Mouse (Mus musculus) hindbrain, embryonic 15.5 days (tissue): ENCODE measurements around the gene E130308A19Rik. TPM values are rescaled to one million over a fixed set of nuclear protein-coding genes. Genes with fewer than 3 reads are reported as not detected.

Source experiments
- ATAC-seq: fragments of 200-750 bp; cut with Nextera tagmentation; 2 replicates; pipeline ENCODE4 v1.8.0; 2017; ENCODE audit warnings: low read depth, moderate number of reproducible peaks, moderate TSS enrichment; ENCODE audit not compliant: low FRiP score
- H3K27ac ChIP-seq: fragments of 300-500 bp; sonication (generic); replicated peaks from 2 replicates; pipeline ENCODE4 v1.5.1; 2015; ENCODE audit warnings: mild to moderate bottlenecking, inconsistent platforms
- H3K27me3 ChIP-seq: fragments of 300-500 bp; sonication (generic); 2 replicates; pipeline ENCODE4 v1.6.1; 2015; ENCODE audit warnings: control low read depth, inconsistent platforms
- H3K36me3 ChIP-seq: fragments of 300-500 bp; sonication (generic); 2 replicates; pipeline ENCODE4 v1.6.1; 2015; ENCODE audit warnings: control low read depth, inconsistent platforms
- H3K4me1 ChIP-seq: fragments of 300-500 bp; sonication (generic); replicated peaks from 2 replicates; pipeline ENCODE4 v1.6.1; 2015; ENCODE audit warnings: control low read depth, inconsistent platforms
- H3K4me2 ChIP-seq: fragments of 300-500 bp; sonication (generic); 2 replicates; pipeline ENCODE4 v1.6.1; 2015; ENCODE audit warnings: moderate library complexity, mild to moderate bottlenecking, inconsistent platforms
- H3K4me3 ChIP-seq: fragments of 300-500 bp; sonication (generic); 2 replicates; pipeline ENCODE4 v1.5.1; 2015; ENCODE audit warnings: mild to moderate bottlenecking, inconsistent platforms
- H3K9ac ChIP-seq: fragments of 300-500 bp; sonication (generic); 2 replicates; pipeline ENCODE4 v1.6.1; 2015; ENCODE audit warnings: inconsistent platforms
- H3K9me3 ChIP-seq: fragments of 300-500 bp; sonication (generic); 2 replicates; pipeline ENCODE4 v1.6.1; 2016; ENCODE audit warnings: control low read depth, inconsistent platforms
- WGBS: fragments of 180-500 bp; shearing (Covaris S2); methylation state at CpG from one replicate; pipeline ENCODE4 v1.1.7; 2015; 5-methylcytosine and 5-hydroxymethylcytosine counted together
- polyA plus RNA-seq: library from polyadenylated mRNA; unstranded; fragments of >200 nt; fragmentation: Nextera tagmentation; extraction: Ambion mirVana; gene quantifications from 2 replicates; pipeline ENCODE4 v1.2.1, GENCODE M21; 2015

The E130308A19Rik gene
- polyA plus RNA-seq, 1 experiment from 2014 or later: 55.9 TPM

GRCm38 (mm10) chr4:59756332-59757082, 130.5 kb downstream of the E130308A19Rik start:
- 55% methylated on average over 9 of the region's 9 CpGs for WGBS
- Histone ChIP-seq H3K27me3 (no peaks in the 10 kb centered on the region), H3K4me3 (no peak overlapping the region), H3K4me1 (peaks cover 15% of the 10 kb centered on the region), H3K9ac (no peak overlapping the region), H3K9me3 (no peaks in the 10 kb centered on the region), H3K4me2 (no peak overlapping the region), H3K36me3 (peaks cover 6% of the 10 kb centered on the region; the same call in 1 of the 2 replicates), H3K27ac (no peak overlapping the region)
- ATAC-seq: no peak

DNA sequence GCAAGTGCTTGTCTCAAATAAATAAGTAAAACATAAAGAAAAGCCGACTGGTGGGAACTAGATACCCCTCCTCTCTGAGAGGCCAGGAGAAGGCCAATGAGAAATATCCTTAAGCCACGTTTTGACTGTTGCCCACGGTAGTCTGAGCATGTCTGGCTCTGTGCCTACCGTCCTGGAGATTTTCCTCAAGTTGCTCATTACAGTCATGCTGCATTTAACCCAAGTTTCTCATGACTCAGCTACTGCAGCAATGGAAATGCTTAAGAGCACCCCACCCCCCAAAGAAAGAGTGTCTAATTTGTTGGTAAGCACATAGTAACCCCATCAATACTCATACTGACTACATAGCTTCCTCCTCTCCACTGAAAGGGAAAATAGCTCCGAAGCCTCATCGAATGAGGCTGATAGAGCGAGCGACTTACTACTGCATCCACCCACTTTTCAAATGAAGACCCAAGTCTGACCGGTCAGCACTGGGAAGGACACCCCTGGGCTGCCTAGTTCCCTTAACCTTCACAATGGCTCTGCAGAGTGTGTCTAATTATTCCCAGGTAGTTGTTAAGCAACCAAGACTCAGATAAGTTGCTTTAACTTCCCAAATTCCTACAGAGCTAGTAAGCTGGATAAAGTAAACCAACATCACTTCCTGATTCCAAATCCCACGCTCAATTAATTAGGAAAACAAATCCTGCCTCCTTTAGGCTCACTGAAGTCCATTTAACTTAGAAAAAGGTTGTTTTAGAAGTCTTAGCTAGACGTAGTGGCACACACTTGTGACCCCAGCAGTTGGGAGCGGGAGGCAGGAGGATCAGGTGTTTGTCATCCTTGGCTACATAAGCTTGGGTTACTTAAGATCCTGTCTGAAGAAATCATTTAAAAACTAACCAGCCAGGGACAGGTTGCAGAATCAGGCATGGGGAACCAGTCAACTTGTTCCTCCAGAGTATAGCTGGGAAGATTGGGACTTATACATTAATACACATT, 131.7 kb downstream of the E130308A19Rik start:
- Histone ChIP-seq H3K27ac (no peak overlapping the region), H3K4me2 (no peak overlapping the region), H3K9ac (no peak overlapping the region), H3K4me3 (no peak overlapping the region), H3K4me1 (peaks cover 15% of the 10 kb centered on the region), H3K9me3 (no peaks in the 10 kb centered on the region), H3K27me3 (no peaks in the 10 kb centered on the region), H3K36me3 (no peaks in the 10 kb centered on the region; the same call in 1 of the 2 replicates)
- 77% methylated on average over 12 of the region's 12 CpGs for WGBS
- peak; percentile 20; the same call in 1 of the 2 replicates for ATAC-seq

- Histone ChIP-seq H3K4me1 (peaks cover 19% of the 10 kb centered on the region), H3K4me3 (no peak overlapping the region), H3K27ac (no peak overlapping the region), H3K27me3 (no peaks in the 10 kb centered on the region), H3K4me2 (no peak overlapping the region), H3K9me3 (no peaks in the 10 kb centered on the region), H3K36me3 (no peaks in the 10 kb centered on the region), H3K9ac (no peak overlapping the region)
- ATAC-seq: no peak
- WGBS: 78% methylated on average over 4 of the region's 4 CpGs
These were observed 134.0 kb downstream of the E130308A19Rik start for GRCm38 (mm10) chr4:59760016-59760415.

- Histone ChIP-seq H3K9me3 (no peaks in the 10 kb centered on the region), H3K27ac (no peak overlapping the region), H3K27me3 (no peaks in the 10 kb centered on the region), H3K4me1 (peaks cover 27% of the 10 kb centered on the region), H3K9ac (no peak overlapping the region), H3K36me3 (no peaks in the 10 kb centered on the region), H3K4me3 (no peak overlapping the region), H3K4me2 (no peak overlapping the region)
- WGBS: 49% methylated on average over 10 of the region's 10 CpGs
- no peak for ATAC-seq
These were observed 134.8 kb downstream of the E130308A19Rik start for GRCm38 (mm10) chr4:59760636-59761364.

DNA sequence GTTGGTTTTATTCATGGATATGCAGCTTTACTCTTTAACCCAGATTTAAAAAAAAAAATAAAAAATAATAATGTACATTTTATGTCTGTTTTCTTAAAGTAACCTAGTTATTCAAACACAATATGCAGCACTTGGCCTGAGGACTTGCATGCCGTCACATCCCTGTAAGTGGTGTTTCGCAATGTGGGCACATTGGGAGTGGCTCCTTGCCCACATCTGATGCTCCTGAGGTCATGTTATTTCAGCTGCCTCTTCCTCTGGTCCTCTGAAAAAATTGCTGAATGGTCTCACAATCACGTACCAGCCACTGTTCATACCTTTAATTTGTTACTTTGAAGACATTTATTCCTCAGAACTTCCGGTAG, 135.3 kb downstream of the E130308A19Rik start:
- Histone ChIP-seq H3K4me2 (no peak overlapping the region), H3K4me1 (peaks cover 28% of the 10 kb centered on the region), H3K9me3 (no peaks in the 10 kb centered on the region), H3K9ac (no peak overlapping the region), H3K4me3 (no peak overlapping the region), H3K36me3 (no peaks in the 10 kb centered on the region), H3K27ac (no peak overlapping the region), H3K27me3 (no peaks in the 10 kb centered on the region)
- ATAC-seq: no peak
- 81% methylated on average over 4 of the region's 4 CpGs for WGBS

- Histone ChIP-seq H3K27me3 (no peaks in the 10 kb centered on the region), H3K27ac (peak overlapping the region; percentile 23), H3K4me1 (peaks cover 18% of the 10 kb centered on the region), H3K9ac (no peak overlapping the region), H3K36me3 (0 out of 2 replicates have a peak, but pooled peaks cover 2% of the 10 kb centered on the region), H3K9me3 (no peaks in the 10 kb centered on the region), H3K4me3 (no peak overlapping the region), H3K4me2 (peak overlapping the region; percentile 13)
- ATAC-seq: 0 out of 2 replicates have a peak, but pooled peaks have one; percentile 31
- WGBS: 64% methylated on average over 7 of the region's 7 CpGs
These were observed 138.9 kb downstream of the E130308A19Rik start for GRCm38 (mm10) chr4:59764950-59765349.

- Histone ChIP-seq H3K4me2 (peak overlapping the region; percentile 13), H3K4me3 (no peak overlapping the region), H3K9me3 (no peaks in the 10 kb centered on the region), H3K36me3 (peaks cover 7% of the 10 kb centered on the region), H3K9ac (no peak overlapping the region), H3K4me1 (peaks cover 16% of the 10 kb centered on the region), H3K27me3 (no peaks in the 10 kb centered on the region), H3K27ac (peak overlapping the region; percentile 23)
- 17% methylated on average over 7 of the region's 7 CpGs for WGBS
- ATAC-seq: peak; percentile 63; the same call in 1 of the 2 replicates
These were observed 139.5 kb downstream of the E130308A19Rik start for GRCm38 (mm10) chr4:59765385-59766005.

DNA sequence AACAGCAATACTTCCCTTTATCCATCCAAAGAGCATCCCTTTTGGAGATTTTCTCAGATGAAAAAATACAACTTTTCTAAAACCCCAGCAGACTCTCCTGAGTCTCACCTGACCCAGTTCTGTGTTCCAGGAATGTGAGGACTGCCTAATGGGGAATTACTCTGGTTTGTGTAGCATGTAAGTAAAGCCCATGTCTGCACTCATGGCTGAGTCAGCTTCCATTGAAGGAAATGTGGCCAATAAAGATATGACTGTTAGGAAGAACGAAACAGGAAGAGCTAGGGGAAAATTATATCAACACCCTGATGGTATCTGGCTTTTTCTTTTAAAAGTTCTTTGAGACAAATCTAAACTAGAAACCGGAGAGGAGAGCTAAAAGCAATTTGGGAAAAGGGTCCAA, 141.7 kb downstream of the E130308A19Rik start:
- no peak overlapping the region for H3K27ac ChIP-seq

DNA sequence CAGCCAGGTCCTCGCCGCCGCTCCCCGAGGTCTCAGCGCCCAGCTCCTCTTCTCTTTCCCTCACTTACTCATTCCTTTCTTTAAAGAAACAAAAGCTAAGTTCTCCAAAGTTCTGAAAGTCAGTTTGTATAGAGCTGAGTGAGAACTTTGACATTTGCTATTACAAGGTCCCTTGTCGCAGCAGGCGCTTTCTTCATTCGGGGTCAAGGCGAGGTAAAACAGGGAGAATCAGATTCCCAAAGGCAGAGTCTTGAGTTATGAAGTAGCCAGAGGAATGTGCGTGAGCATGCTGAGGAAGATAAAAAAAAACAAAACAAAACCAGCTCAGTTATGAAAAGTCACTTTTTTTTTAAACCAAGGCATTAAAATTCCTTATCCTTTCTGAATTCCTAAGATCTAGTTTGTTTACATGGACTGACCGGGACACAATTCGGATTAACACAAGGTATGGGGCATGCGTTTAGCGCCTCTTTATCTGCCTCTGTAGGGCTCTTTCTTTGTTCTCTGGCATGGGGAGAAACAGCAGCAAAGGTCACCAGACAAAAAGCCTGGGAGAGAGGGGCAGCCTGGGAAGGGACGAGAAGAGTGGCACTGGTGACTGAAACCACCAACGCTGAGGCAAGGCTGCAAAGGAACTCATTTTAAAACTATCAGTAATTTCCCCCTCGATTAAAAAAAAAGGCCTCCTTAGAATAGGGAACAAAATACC, 146.3 kb downstream of the E130308A19Rik start:
- Histone ChIP-seq H3K27ac (no peak overlapping the region), H3K4me1 (no peaks in the 10 kb centered on the region), H3K9ac (no peak overlapping the region), H3K36me3 (peaks cover 29% of the 10 kb centered on the region), H3K9me3 (no peaks in the 10 kb centered on the region), H3K27me3 (no peaks in the 10 kb centered on the region), H3K4me2 (no peak overlapping the region), H3K4me3 (no peak overlapping the region)
- 31% methylated on average over 17 of the region's 17 CpGs for WGBS
- ATAC-seq: no peak

More for the DNA sequence above, 141.7 kb downstream of the E130308A19Rik start:
- Histone ChIP-seq H3K4me1 (peaks cover 13% of the 10 kb centered on the region), H3K9me3 (no peaks in the 10 kb centered on the region), H3K36me3 (peaks cover 20% of the 10 kb centered on the region), H3K4me3 (no peak overlapping the region), H3K4me2 (no peak overlapping the region), H3K27me3 (no peaks in the 10 kb centered on the region), H3K9ac (no peak overlapping the region)
- no peak for ATAC-seq
- WGBS: 97% methylated on average over 2 of the region's 2 CpGs

DNA sequence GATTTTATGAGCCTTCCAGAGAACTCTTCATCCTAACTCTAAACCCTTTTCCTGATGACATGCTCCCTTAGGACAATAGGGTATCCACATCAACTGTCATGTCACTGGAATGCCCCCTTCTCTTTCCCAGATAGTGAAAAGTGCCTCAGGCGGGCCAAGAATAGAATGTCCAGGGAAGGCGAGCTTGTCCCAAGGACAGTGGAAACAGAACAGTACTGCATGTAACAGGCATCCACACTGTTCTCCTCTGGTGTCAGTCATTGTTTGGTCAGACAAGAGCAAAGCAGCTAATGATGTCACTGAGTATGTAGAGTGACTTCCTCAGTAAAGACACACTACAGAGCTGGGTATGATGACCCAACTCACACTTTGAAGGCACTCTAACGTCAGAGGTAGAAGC, 151.8 kb downstream of the E130308A19Rik start:
- H3K36me3 ChIP-seq: peaks cover 9% of the 10 kb centered on the region
- H3K4me1 ChIP-seq: peaks cover 10% of the 10 kb centered on the region
- H3K9ac ChIP-seq: no peak overlapping the region
- H3K4me2 ChIP-seq: no peak overlapping the region
- ATAC-seq: no peak
- 70% methylated on average over 3 of the region's 3 CpGs for WGBS
- H3K27me3 ChIP-seq: no peaks in the 10 kb centered on the region
- no peaks in the 10 kb centered on the region for H3K9me3 ChIP-seq
- H3K27ac ChIP-seq: no peak overlapping the region
- no peak overlapping the region for H3K4me3 ChIP-seq

DNA sequence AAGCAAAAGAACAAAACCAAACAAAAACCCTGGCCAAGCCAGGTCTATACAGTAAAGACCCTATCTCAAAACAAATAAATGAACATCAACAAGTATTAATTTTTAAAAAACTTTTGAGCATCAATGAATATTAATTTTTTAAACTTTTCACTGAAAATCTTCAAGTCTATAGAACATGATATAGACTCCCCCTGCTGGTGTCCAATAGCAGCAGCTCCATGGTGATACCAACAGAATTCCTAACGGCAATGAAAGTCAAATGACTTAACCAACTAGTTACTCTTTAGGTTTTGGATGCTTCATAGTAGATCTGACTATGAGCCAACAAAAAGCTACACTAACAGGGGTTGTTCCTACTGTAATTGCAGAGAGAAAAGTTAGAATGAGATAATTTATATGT, 154.6 kb downstream of the E130308A19Rik start:
- peaks cover 12% of the 10 kb centered on the region for H3K4me1 ChIP-seq
- 8% methylated on average over 1 of the region's 1 CpGs for WGBS
- H3K9ac ChIP-seq: no peak overlapping the region
- ATAC-seq: no peak
- no peak overlapping the region for H3K27ac ChIP-seq
- no peak overlapping the region for H3K4me2 ChIP-seq
- no peaks in the 10 kb centered on the region for H3K27me3 ChIP-seq
- no peaks in the 10 kb centered on the region for H3K36me3 ChIP-seq
- no peaks in the 10 kb centered on the region for H3K9me3 ChIP-seq
- no peak overlapping the region for H3K4me3 ChIP-seq
